Mouse (Mus musculus) kidney, adult 2 months (tissue): ENCODE measurements around the gene Camk2g.

Experiments used
- CTCF ChIP-seq: fragments of 200-500 bp; conservative IDR thresholded peaks from 2 replicates; pipeline ENCODE4 v1.5.1; 2011; ENCODE audit warnings: low read depth, mild to moderate bottlenecking, control low read depth, low read length, moderate library complexity, mixed read lengths; ENCODE audit not compliant: insufficient read depth, insufficient read length
- POLR2A ChIP-seq: fragments of 200-500 bp; IDR thresholded peaks from one replicate; pipeline ENCODE4 v1.6.1; 2011; ENCODE audit warnings: low read depth, low read length, control low read depth

DNA sequence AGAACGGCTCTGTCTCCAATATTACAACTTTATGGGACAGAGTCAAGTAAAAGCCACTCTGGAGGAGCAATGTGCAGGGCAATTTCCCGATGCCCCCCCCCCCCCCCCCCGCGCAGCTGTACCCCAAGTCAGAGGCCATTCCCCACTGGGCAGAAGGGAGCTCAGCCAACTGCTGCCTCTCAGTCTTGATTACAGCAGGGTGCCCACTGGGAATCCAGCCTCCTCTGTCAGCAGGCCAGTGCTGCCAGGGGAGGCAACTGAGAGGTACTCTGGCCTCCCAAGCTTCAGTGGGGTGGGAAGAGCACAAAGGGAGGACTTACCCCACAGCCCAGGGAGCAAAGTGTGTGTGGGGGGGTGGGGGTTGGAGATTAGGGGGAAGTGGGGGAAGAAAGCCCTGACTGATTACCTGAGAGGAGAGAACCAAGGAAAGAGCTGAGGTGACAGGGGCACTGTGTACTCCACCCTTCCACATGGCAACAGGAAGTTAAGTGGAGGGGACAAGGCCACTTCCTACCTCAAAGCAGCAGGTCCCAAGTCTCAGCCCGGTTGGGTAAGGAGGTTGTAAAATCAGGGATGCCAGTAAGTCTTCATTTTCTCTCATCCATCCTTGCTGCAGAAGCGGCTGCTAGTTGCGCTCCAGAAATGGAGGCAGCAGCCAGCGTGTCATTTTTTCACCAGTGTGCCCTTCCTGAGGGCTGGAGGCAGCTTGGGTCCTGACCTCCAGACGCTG lies 1.7 kb upstream of the Camk2g start:
- TF ChIP-seq CTCF (no peak), POLR2A (no peak)
